Mouse (Mus musculus) heart, adult 2 months (tissue): Measurements from ENCODE around the gene Gm15294. TPM values are rescaled to one million over a fixed set of nuclear protein-coding genes. Genes with fewer than 3 reads are reported as not detected.

Source experiments
- DNase-seq, 2 experiments: peaks; one replicate each; pipeline ENCODE4 v3.0.0; 2021
- H3K27ac ChIP-seq: fragments of 200-600 bp; 2 replicates; pipeline ENCODE4 v1.8.1; 2022
- H3K27me3 ChIP-seq: fragments of 200-500 bp; 2 replicates; pipeline ENCODE4 v1.6.1; 2012; ENCODE audit warnings: mild to moderate bottlenecking, low read length, inconsistent platforms, mixed read lengths; ENCODE audit not compliant: control insufficient read depth, insufficient read depth
- H3K36me3 ChIP-seq: fragments of 200-500 bp; 2 replicates; pipeline ENCODE4 v1.6.1; 2012; ENCODE audit warnings: low read length, inconsistent platforms; ENCODE audit not compliant: control insufficient read depth, insufficient read depth
- H3K4me1 ChIP-seq: fragments of 200-500 bp; 2 replicates; pipeline ENCODE4 v1.6.1; 2011; ENCODE audit warnings: low read length; ENCODE audit not compliant: control insufficient read depth, insufficient read depth
- H3K4me3 ChIP-seq: fragments of 200-600 bp; 2 replicates; pipeline ENCODE4 v1.8.1; 2022
- H3K79me2 ChIP-seq: fragments of 200-500 bp; replicated peaks from 2 replicates; pipeline ENCODE4 v1.6.1; 2012; ENCODE audit warnings: mild to moderate bottlenecking, inconsistent platforms, low read length, moderate library complexity, mixed read lengths; ENCODE audit not compliant: control insufficient read depth, insufficient read depth
- H3K9ac ChIP-seq: fragments of 200-500 bp; 2 replicates; pipeline ENCODE4 v1.6.1; 2012; ENCODE audit warnings: low read depth, mild to moderate bottlenecking, control low read depth, inconsistent platforms, low read length, mixed read lengths
- CTCF ChIP-seq: fragments of 200-600 bp; IDR thresholded peaks from 2 replicates; pipeline ENCODE4 v1.8.1; 2022; ENCODE audit warnings: antibody characterized with exemption, mild to moderate bottlenecking, moderate library complexity
- EP300 ChIP-seq: fragments of 200-500 bp; IDR thresholded peaks from 2 replicates; pipeline ENCODE4 v1.6.1; 2011; ENCODE audit warnings: low read depth, low read length, control low read depth; ENCODE audit not compliant: insufficient read depth
- POLR2A ChIP-seq: fragments of 200-500 bp; IDR thresholded peaks from 2 replicates; pipeline ENCODE4 v1.6.1; 2011; ENCODE audit warnings: mild to moderate bottlenecking, low read depth, low read length, control low read depth; ENCODE audit not compliant: insufficient read depth
- WGBS: fragments of 180-500 bp; shearing (Covaris S2); methylation state at CpG from one replicate; pipeline ENCODE4 v1.1.7; 2018; 5-methylcytosine and 5-hydroxymethylcytosine counted together
- intact Hi-C: fragments of 180-260 bp; cut with DNase I; formaldehyde crosslinking; loops from one replicate; pipeline ENCODE4 v1.15.1; 2025
- long read RNA-seq: library from polyadenylated mRNA; stranded (forward); transcript quantifications from one replicate; pipeline ENCODE4 v2.0.0, GENCODE M21; 2021
- polyA plus RNA-seq: library from polyadenylated mRNA; depleted of rRNA; stranded (reverse); fragments of >200 nt; gene quantifications from 2 replicates; pipeline ENCODE4 v1.2.3, GENCODE M21; 2012; rRNA removed
- total RNA-seq, 2 experiments: library from RNA; stranded (reverse); gene quantifications; 2 replicates each; pipeline ENCODE4 v1.2.3; 2021

Gm15294 gene
- not detected for total RNA-seq
- not detected in 2 replicates for polyA plus RNA-seq
- long read RNA-seq = 0 reads

- 95% methylated on average over 4 of the region's 4 CpGs for whole genome bisulfite sequencing
- H3K36me3 ChIP-seq = no peaks in the 10 kb centered on the region
- no peak within 1 kb of the TSS for H3K9ac ChIP-seq
- TF ChIP-seq CTCF (no peak), POLR2A (no peak), EP300 (no peak)
- DNase-seq = no peak
- intact Hi-C loops = no loop called here
- H3K4me1 ChIP-seq = no peaks in the 10 kb centered on the region
- no peak within 1 kb of the TSS for H3K4me3 ChIP-seq
- H3K27me3 ChIP-seq = no peaks in the 10 kb centered on the region
- no peaks in the 10 kb centered on the region for H3K79me2 ChIP-seq
- H3K27ac ChIP-seq = no peak within 1 kb of the TSS
Observed at GRCm38 (mm10) chrX:141875135-141875534, at the start of gene Gm15294. TSS of gene Gm15294 (minus strand) at chrX:141875235.

- intact Hi-C loops = no loop called here
Observed at GRCm38 (mm10) chrX:141884336-141885048, 9.5 kb upstream of the Gm15294 start.

GRCm38 (mm10) chrX:141874024-141874423 lies 1.0 kb downstream of the Gm15294 start:
- Histone ChIP-seq H3K4me1 (no peaks in the 10 kb centered on the region), H3K36me3 (no peaks in the 10 kb centered on the region), H3K9ac (no peak overlapping the region), H3K79me2 (no peaks in the 10 kb centered on the region), H3K4me3 (no peak overlapping the region), H3K27me3 (no peaks in the 10 kb centered on the region), H3K27ac (no peak overlapping the region)
- no peak for DNase-seq
- TF ChIP-seq EP300 (no peak), CTCF (no peak), POLR2A (no peak)
- intact Hi-C loops = no loop called here
- 82% methylated on average over 11 of the region's 11 CpGs for WGBS

More at GRCm38 (mm10) chrX:141884336-141885048, 9.5 kb upstream of the Gm15294 start:
- Histone ChIP-seq H3K27me3 (no peaks in the 10 kb centered on the region), H3K36me3 (no peaks in the 10 kb centered on the region), H3K9ac (no peak overlapping the region), H3K4me1 (no peaks in the 10 kb centered on the region), H3K27ac (no peak overlapping the region), H3K79me2 (no peaks in the 10 kb centered on the region), H3K4me3 (no peak overlapping the region)
- WGBS = 47% methylated on average over 4 of the region's 4 CpGs
- TF ChIP-seq POLR2A = no peak
- TF ChIP-seq EP300 = no peak
- no peak for TF ChIP-seq CTCF
- DNase-seq = no peak

- H3K27ac ChIP-seq = no peak overlapping the region
- no peak overlapping the region for H3K9ac ChIP-seq
- no peak for TF ChIP-seq EP300
- intact Hi-C loops = no loop called here
- H3K4me1 ChIP-seq = no peaks in the 10 kb centered on the region
- H3K36me3 ChIP-seq = no peaks in the 10 kb centered on the region
- WGBS = 66% methylated on average over 3 of the region's 4 CpGs
- no peaks in the 10 kb centered on the region for H3K79me2 ChIP-seq
- no peak for DNase-seq
- H3K27me3 ChIP-seq = no peaks in the 10 kb centered on the region
- H3K4me3 ChIP-seq = no peak overlapping the region
Observed at GRCm38 (mm10) chrX:141873597-141873996, 1.4 kb downstream of the Gm15294 start.

GRCm38 (mm10) chrX:141855684-141856396 lies 19.2 kb downstream of the Gm15294 start:
- Histone ChIP-seq H3K79me2 (no peaks in the 10 kb centered on the region), H3K27ac (no peak overlapping the region), H3K36me3 (no peaks in the 10 kb centered on the region), H3K9ac (no peak overlapping the region), H3K4me1 (no peaks in the 10 kb centered on the region), H3K4me3 (no peak overlapping the region), H3K27me3 (no peaks in the 10 kb centered on the region)
- intact Hi-C loops = no loop called here
- TF ChIP-seq CTCF (no peak), EP300 (no peak), POLR2A (no peak)
- WGBS = 28% methylated on average over 6 of the region's 6 CpGs
- DNase-seq = no peak

Other genes starting within 250 kb of the Gm15294 start
- gene Irs4, start 150.0 kb downstream of the Gm15294 start, total RNA-seq = not detected
- not detected in 2 replicates for gene Irs4, start 150.0 kb downstream of the Gm15294 start, polyA plus RNA-seq